In the genomic region with DNA sequence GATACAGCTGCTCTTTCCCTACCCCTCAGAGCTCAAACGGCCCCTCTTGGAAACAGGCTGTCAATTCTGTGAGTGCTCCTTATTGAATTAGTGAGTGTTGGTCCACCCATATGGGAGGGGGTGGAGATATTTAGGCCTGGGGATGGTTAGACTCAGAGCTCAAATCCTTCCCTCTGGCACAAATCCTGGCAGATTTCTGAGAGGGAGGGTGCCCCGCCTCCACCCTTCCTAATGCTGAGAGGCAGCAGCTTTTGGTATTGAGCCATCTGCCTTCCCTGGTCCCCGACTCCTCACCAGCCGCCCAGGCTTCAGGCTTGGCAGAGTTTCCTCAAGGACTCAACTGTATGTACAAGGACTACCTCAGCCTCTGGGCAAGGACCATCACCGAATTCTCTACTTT, we compare ENCODE assay signal across 10 mouse cellular contexts. TPM values are rescaled to one million over a fixed set of nuclear protein-coding genes. Genes with fewer than 3 reads are reported as not detected.
DNase-seq lines count a peak whose midpoint lies in the region; ATAC-seq lines count a peak whose summit lies in the region.
"Had no signal": no experiment of that assay in that cellular context is flagged by ENCODE, and none has a peak within 500 bp of the region (broad histone marks: within the 10 kb centered on the region; RNA-seq: fewer than 3 reads in every experiment).

No protein-coding gene starts in this region.

- no peak overlapping the region for H3K4me3 ChIP-seq in heart, embryonic 10.5 days
- H3K4me3 ChIP-seq: neural tube, embryonic 12.5 days had no signal

- 56% methylated on average over 5 of the region's 5 CpGs for WGBS in heart, embryonic 10.5 days

- H3K36me3 ChIP-seq in heart, embryonic 10.5 days = peaks cover 16% of the 10 kb centered on the region

- ATAC-seq in megakaryocyte, adult 5-6 weeks (ENCODE audit: poor library complexity, severe bottlenecking) = no peak

- no peaks in the 10 kb centered on the region for H3K27me3 ChIP-seq in heart, embryonic 10.5 days (ENCODE audit: insufficient read depth, poor library complexity, severe bottlenecking)
- H3K27me3 ChIP-seq: neural tube, embryonic 12.5 days had no signal

- peaks cover 4% of the 10 kb centered on the region for H3K4me1 ChIP-seq in heart, embryonic 10.5 days

- no peaks in the 10 kb centered on the region for H3K9me3 ChIP-seq in heart, embryonic 10.5 days
- H3K9me3 ChIP-seq: neural tube, embryonic 12.5 days had no signal

- DNase-seq in heart, adult 11 months = peak; percentile 92
- DNase-seq in heart, embryonic 10.5 days (ENCODE audit: low spot score) = no peak
- DNase-seq in 3T3-L1 (ENCODE audit: low read depth, low spot score) = peak; percentile 65
- DNase-seq in cerebellum, postnatal 25 days = peak; percentile 67 to 82
- DNase-seq in left cerebral cortex, postnatal 14 days (ENCODE audit: low spot score in 2 of 2) = peak; percentile 75 to 80
- DNase-seq in urinary bladder, postnatal 10 days (ENCODE audit: low spot score) = no peak
- DNase-seq in kidney, adult 11 months = no peak

- intact Hi-C loops in left cerebral cortex, postnatal 14 days (cut with DNase I) = no loop called here

- no peak overlapping the region for H3K27ac ChIP-seq in heart, embryonic 10.5 days
- H3K27ac ChIP-seq: neural tube, embryonic 12.5 days had no signal

RNA-seq across cellular contexts. Expression of gene Med24, which starts 1.9 kb away (rescaled TPM):
- polyA plus RNA-seq in heart, embryonic 10.5 days (2016; fragmentation: Nextera tagmentation; extraction: Ambion mirVana) = 54.6 and 56.5 TPM in 2 replicates
- total RNA-seq in left cerebral cortex, postnatal 14 days (2021) = 100 to 1,000 TPM in 1 of 2 experiments, 10 to 100 TPM in 1; 96.3 to 114 TPM
- 17.9 and 21.5 TPM in 2 replicates for total RNA-seq in megakaryocyte, adult 5-6 weeks (2015)
- 22.6 and 31.3 TPM in 2 replicates for total RNA-seq in megakaryocyte, adult 5-6 weeks (2017)

RNA-seq across cellular contexts. Expression of gene Thra, which starts 9.3 kb away (rescaled TPM):
- 19.2 and 23.2 TPM in 2 replicates for polyA plus RNA-seq in heart, embryonic 10.5 days (2016; fragmentation: Nextera tagmentation; extraction: Ambion mirVana)
- 1,000 to 10,000 TPM in 1 of 2 experiments, 100 to 1,000 TPM in 1; 962 to 1,004 TPM for total RNA-seq in left cerebral cortex, postnatal 14 days (2021)
- total RNA-seq in megakaryocyte, adult 5-6 weeks (2015) = 10.0 and 11.6 TPM in 2 replicates
- total RNA-seq in megakaryocyte, adult 5-6 weeks (2017) = 8.0 and 9.0 TPM in 2 replicates

RNA-seq across cellular contexts. Expression of gene Csf3, which starts 30.1 kb away (rescaled TPM):
- not detected in 2 replicates for polyA plus RNA-seq in heart, embryonic 10.5 days (2016; fragmentation: Nextera tagmentation; extraction: Ambion mirVana)
- total RNA-seq in left cerebral cortex, postnatal 14 days (2021) = not detected
- total RNA-seq in megakaryocyte, adult 5-6 weeks (2015) = not detected in 2 replicates
- not detected in 2 replicates for total RNA-seq in megakaryocyte, adult 5-6 weeks (2017)
- total RNA-seq: layer of hippocampus, postnatal 14 days had no signal
- polyA plus RNA-seq: neural tube, embryonic 12.5 days had no signal

RNA-seq across cellular contexts. Expression of gene Nr1d1, which starts 44.0 kb away (rescaled TPM):
- 3.6 and 5.9 TPM in 2 replicates for polyA plus RNA-seq in heart, embryonic 10.5 days (2016; fragmentation: Nextera tagmentation; extraction: Ambion mirVana)
- 10 to 100 TPM; 82.0 to 85.4 TPM for total RNA-seq in left cerebral cortex, postnatal 14 days (2021)
- total RNA-seq in megakaryocyte, adult 5-6 weeks (2015) = 0.11 and 0.25 TPM in 2 replicates
- 0.12 and 0.37 TPM in 2 replicates for total RNA-seq in megakaryocyte, adult 5-6 weeks (2017)

RNA-seq across cellular contexts. Expression of gene Psmd3, which starts 48.8 kb away (rescaled TPM):
- polyA plus RNA-seq in heart, embryonic 10.5 days (2016; fragmentation: Nextera tagmentation; extraction: Ambion mirVana) = 232 and 255 TPM in 2 replicates
- total RNA-seq in left cerebral cortex, postnatal 14 days (2021) = 100 to 1,000 TPM; 128 to 134 TPM
- 21.7 and 22.6 TPM in 2 replicates for total RNA-seq in megakaryocyte, adult 5-6 weeks (2015)
- total RNA-seq in megakaryocyte, adult 5-6 weeks (2017) = 34.6 and 43.1 TPM in 2 replicates

Comparison
In these comparisons a context has a peak if more than half of its experiments do, and no peak if none do; other contexts are left out.
1. DNase-seq: peak in heart, adult 11 months (single experiment), 3T3-L1 (single experiment), cerebellum, postnatal 25 days (2 of 2) and left cerebral cortex, postnatal 14 days (2 of 2); none in heart, embryonic 10.5 days (single experiment), urinary bladder, postnatal 10 days (single experiment) and kidney, adult 11 months (single experiment).
2. RNA of gene Thra, which starts 9.3 kb away (total RNA-seq): 962 to 1,004 TPM in left cerebral cortex, postnatal 14 days; 8.0 to 11.6 TPM in megakaryocyte, adult 5-6 weeks; every median in the first group is over 10 times any median in the second.